Mouse (Mus musculus): ENCODE measurements around the gene Sbk3. TPM values are rescaled to one million over a fixed set of nuclear protein-coding genes. Genes with fewer than 3 reads are reported as not detected.

Gene Sbk3
- polyA plus RNA-seq, 1 experiment from 2014 or later: not detected

DNA sequence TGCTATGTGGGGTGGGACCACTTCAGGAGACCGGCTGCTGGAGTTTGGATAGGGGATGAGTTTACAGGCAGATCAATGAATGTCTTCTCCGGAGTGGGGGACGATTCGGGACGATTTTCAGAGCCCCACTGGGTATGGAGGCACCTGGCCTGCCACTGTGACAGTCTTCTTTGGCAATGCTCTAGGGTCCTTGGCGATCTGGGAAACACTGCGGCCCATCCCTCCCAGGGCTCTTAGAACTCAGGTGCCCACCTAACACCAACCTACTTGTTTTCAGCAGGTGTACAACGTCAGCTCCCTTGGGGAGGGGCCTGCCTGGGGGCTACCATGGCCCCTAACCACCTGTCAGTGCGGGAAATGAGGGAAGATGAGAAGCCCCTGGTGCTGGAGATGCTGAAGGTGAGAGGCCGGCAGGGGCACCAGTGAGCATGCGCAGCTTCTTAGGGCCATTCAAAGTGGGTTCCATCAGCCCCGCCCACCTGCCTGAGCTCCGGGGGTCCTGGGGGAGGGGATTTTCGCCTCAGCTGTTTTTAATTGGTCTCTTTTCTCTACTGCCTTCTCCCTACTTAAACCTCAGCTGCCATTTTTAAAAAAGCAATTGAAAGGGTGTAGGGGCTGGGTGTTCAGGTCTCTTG lies 47.9 kb downstream of the Sbk3 start:
- ATAC-seq (ENCODE audit: low FRiP score) (peak; percentile 59), DNase-seq (ENCODE audit: low spot score) (peak; percentile 91)
- Histone ChIP-seq H3K36me3 (ENCODE audit: control insufficient read depth, insufficient read depth, low read length) (0 out of 2 replicates have a peak, but pooled peaks cover 7% of the 10 kb centered on the region), H3K27ac (ENCODE audit: low read depth, low read length) (peak overlapping the region; percentile 93), H3K9me3 (ENCODE audit: control insufficient read depth, low read length) (no peaks in the 10 kb centered on the region), H3K9ac (ENCODE audit: low read depth, low read length) (peak overlapping the region; percentile 55), H3K27me3 (ENCODE audit: control insufficient read depth, insufficient read depth, low read length) (no peaks in the 10 kb centered on the region), H3K4me3 (ENCODE audit: low read depth, low read length) (peak overlapping the region; percentile 34), H3K4me2 (replicated peaks; ENCODE audit: low read depth, low read length) (peak overlapping the region; percentile 84), H3K4me1 (replicated peaks; ENCODE audit: control insufficient read depth, insufficient read depth, low read length) (peaks cover 29% of the 10 kb centered on the region)
- under 1% methylated on average over 14 of the region's 14 CpGs for WGBS

DNA sequence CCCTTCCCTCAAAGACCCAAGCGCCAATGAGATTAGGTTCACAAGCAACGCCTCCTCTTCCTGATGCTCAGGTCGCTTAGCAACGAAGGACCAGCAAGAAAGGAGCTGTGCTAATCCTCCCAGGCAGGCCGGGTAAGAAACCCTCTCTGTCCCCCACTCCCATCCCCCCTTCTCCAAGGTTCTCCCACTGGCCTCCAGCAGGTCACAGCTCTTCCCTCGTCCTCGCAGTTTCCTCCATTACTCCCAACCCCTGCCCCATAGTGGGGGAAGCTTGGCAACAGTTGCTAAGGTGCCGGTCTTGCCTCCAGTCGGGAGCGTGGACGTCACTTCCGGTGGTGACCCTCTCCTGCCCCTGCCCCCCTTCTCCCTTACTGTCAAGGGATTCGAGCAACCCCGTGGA lies 48.5 kb downstream of the Sbk3 start:
- Histone ChIP-seq H3K4me3 (ENCODE audit: low read depth, low read length) (peak overlapping the region; percentile 34), H3K9ac (ENCODE audit: low read depth, low read length) (peak overlapping the region; percentile 55), H3K9me3 (ENCODE audit: control insufficient read depth, low read length) (no peaks in the 10 kb centered on the region), H3K4me1 (replicated peaks; ENCODE audit: control insufficient read depth, insufficient read depth, low read length) (peaks cover 29% of the 10 kb centered on the region), H3K36me3 (ENCODE audit: control insufficient read depth, insufficient read depth, low read length) (0 out of 2 replicates have a peak, but pooled peaks cover 7% of the 10 kb centered on the region), H3K27ac (ENCODE audit: low read depth, low read length) (peak overlapping the region; percentile 93), H3K27me3 (ENCODE audit: control insufficient read depth, insufficient read depth, low read length) (no peaks in the 10 kb centered on the region), H3K4me2 (replicated peaks; ENCODE audit: low read depth, low read length) (peak overlapping the region; percentile 84)
- peak; percentile 79 for ATAC-seq (ENCODE audit: low FRiP score)
- WGBS: 0% methylated on average over 14 of the region's 14 CpGs
- DNase-seq (ENCODE audit: low spot score): peak; percentile 92

DNA sequence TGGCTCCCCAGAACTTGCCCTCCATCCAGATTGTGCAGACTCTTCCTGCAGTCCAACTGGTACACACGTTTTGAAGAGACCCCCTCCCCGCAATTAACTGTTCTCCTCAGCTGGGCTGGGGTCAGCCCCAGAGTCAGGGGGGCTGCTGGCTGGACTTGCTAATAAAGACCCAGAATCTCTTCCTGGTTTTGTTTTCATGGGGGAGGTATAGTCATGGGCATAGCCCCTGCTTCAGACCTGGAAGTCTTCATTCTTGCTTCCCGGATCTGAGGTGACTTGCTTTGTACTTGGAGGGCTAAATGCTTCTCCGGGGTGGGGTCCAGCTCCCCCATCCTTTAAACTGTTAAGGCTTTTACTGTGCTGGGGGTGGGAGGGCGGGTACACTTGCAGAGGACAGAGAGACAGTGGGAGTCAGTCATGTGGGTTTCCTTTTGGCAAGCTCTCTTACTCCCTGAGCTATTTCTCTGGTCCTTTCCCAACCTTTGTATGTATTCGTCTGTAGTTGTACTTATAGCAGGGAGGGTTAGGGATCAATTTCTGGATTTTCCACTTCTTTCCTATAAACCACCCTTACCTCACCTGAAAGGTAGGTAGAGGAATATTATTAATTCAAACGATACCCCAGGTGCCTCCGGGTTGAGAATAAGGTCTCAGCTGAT lies 49.0 kb downstream of the Sbk3 start, which contains the start of gene Nat14:
Gene Nat14 (plus strand): TSS at position 205 of the 659 bp plus-strand sequence.
- Histone ChIP-seq H3K4me3 (ENCODE audit: low read depth, low read length) (peak within 1 kb of the TSS; percentile 34), H3K9ac (ENCODE audit: low read depth, low read length) (peak within 1 kb of the TSS; percentile 55), H3K36me3 (ENCODE audit: control insufficient read depth, insufficient read depth, low read length) (0 out of 2 replicates have a peak, but pooled peaks cover 7% of the 10 kb centered on the region), H3K27ac (ENCODE audit: low read depth, low read length) (peak within 1 kb of the TSS; percentile 93), H3K4me2 (replicated peaks; ENCODE audit: low read depth, low read length) (peak within 1 kb of the TSS; percentile 84), H3K4me1 (replicated peaks; ENCODE audit: control insufficient read depth, insufficient read depth, low read length) (peaks cover 29% of the 10 kb centered on the region), H3K27me3 (ENCODE audit: control insufficient read depth, insufficient read depth, low read length) (no peaks in the 10 kb centered on the region), H3K9me3 (ENCODE audit: control insufficient read depth, low read length) (no peaks in the 10 kb centered on the region)
- WGBS: 38% methylated on average over 8 of the region's 8 CpGs
- DNase-seq (ENCODE audit: low spot score) (no peak), ATAC-seq (ENCODE audit: low FRiP score) (no peak)

DNA sequence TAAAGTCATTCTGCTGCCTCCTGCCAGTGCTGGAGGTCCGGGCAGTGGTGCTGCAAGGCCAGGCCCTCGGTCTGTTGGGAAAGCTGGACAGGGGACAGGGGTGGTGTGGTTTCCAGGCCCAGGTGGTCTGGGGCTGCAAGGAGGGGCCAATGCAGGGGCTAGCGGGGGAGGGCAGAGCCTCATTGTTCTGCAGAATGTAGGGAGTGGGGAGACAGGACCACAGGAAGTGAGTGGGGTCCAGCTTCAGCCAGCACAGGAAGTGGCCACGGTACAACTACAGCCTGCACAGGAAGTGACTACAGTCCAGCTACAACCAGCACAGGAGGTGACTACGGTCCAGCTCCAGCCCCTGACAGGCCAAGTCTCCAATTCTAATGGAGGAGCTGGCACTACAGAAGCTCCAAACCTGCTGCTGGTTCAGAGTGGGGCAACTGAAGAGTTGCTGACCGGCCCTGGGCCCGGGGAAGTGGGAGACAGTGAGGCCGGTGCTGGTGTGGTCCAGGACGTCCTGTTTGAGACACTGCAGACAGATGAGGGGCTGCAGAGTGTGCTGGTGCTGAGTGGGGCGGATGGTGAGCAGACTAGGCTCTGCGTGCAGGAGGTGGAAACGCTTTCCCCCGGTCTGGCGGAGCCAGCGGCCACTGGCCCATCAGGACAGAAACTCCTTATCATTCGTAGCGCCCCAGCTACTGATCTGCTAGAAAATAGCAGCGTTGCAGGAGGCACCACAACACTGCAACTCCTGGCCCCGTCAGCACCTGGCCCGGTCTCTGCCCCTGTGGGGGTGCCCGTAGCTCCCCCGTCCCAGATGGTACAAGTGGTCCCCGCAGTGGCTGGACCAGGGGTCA lies 49.8 kb downstream of the Sbk3 start:
- Histone ChIP-seq H3K4me1 (replicated peaks; ENCODE audit: control insufficient read depth, insufficient read depth, low read length) (peaks cover 33% of the 10 kb centered on the region), H3K27ac (ENCODE audit: low read depth, low read length) (peak overlapping the region; percentile 93), H3K4me3 (ENCODE audit: low read depth, low read length) (no peak overlapping the region), H3K36me3 (ENCODE audit: control insufficient read depth, insufficient read depth, low read length) (0 out of 2 replicates have a peak, but pooled peaks cover 7% of the 10 kb centered on the region), H3K9me3 (ENCODE audit: control insufficient read depth, low read length) (no peaks in the 10 kb centered on the region), H3K4me2 (replicated peaks; ENCODE audit: low read depth, low read length) (0 out of 2 replicates have a peak overlapping the region, but pooled peaks have one; percentile 3), H3K27me3 (ENCODE audit: control insufficient read depth, insufficient read depth, low read length) (no peaks in the 10 kb centered on the region), H3K9ac (ENCODE audit: low read depth, low read length) (no peak overlapping the region)
- WGBS: 62% methylated on average over 23 of the region's 23 CpGs
- DNase-seq (ENCODE audit: low spot score): no peak
- ATAC-seq (ENCODE audit: low FRiP score): no peak

DNA sequence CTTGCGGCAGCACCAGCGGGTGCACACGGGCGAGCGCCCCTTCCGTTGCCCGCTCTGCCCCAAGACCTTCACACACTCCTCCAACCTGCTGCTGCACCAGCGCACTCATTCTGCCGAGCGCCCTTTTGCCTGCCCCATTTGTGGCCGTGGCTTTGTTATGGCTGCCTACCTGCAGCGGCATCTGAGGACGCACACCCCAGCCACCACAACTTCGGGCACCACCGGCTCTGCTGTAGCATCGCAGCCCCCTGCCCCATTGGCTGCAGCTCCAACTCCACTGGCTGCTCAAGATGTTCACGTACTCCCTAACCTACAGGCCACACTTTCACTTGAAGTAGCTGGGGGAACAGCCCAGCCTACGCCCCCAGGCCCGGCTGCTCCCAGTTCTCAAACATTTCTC lies 50.5 kb downstream of the Sbk3 start:
- H3K9me3 ChIP-seq (ENCODE audit: control insufficient read depth, low read length): no peaks in the 10 kb centered on the region
- 92% methylated on average over 19 of the region's 19 CpGs for WGBS
- no peak overlapping the region for H3K9ac ChIP-seq (ENCODE audit: low read depth, low read length)
- DNase-seq (ENCODE audit: low spot score) (no peak), ATAC-seq (ENCODE audit: low FRiP score) (no peak)
- H3K27ac ChIP-seq (ENCODE audit: low read depth, low read length): no peak overlapping the region
- no peaks in the 10 kb centered on the region for H3K27me3 ChIP-seq (ENCODE audit: control insufficient read depth, insufficient read depth, low read length)
- peaks cover 27% of the 10 kb centered on the region for H3K4me1 ChIP-seq (replicated peaks; ENCODE audit: control insufficient read depth, insufficient read depth, low read length)
- H3K36me3 ChIP-seq (ENCODE audit: control insufficient read depth, insufficient read depth, low read length): 0 out of 2 replicates have a peak, but pooled peaks cover 7% of the 10 kb centered on the region
- no peak overlapping the region for H3K4me3 ChIP-seq (ENCODE audit: low read depth, low read length)
- no peak overlapping the region for H3K4me2 ChIP-seq (replicated peaks; ENCODE audit: low read depth, low read length)

DNA sequence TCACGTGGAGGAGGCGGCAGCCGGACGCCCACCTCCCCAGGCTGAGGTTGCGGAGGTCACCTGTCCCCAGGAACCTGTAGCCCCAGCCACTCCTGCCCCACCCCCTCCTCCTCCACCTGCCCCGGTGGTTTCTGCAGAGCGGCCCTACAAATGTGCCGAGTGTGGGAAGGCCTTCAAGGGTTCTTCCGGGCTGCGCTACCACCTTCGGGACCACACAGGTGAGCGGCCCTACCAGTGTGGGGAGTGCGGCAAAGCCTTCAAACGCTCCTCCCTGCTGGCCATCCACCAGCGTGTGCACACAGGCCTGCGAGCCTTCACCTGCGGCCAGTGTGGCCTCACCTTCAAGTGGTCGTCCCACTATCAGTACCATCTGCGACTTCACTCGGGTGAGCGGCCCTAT lies 51.0 kb downstream of the Sbk3 start:
- Histone ChIP-seq H3K4me1 (replicated peaks; ENCODE audit: control insufficient read depth, insufficient read depth, low read length) (peaks cover 22% of the 10 kb centered on the region), H3K36me3 (ENCODE audit: control insufficient read depth, insufficient read depth, low read length) (0 out of 2 replicates have a peak, but pooled peaks cover 7% of the 10 kb centered on the region)

DNA sequence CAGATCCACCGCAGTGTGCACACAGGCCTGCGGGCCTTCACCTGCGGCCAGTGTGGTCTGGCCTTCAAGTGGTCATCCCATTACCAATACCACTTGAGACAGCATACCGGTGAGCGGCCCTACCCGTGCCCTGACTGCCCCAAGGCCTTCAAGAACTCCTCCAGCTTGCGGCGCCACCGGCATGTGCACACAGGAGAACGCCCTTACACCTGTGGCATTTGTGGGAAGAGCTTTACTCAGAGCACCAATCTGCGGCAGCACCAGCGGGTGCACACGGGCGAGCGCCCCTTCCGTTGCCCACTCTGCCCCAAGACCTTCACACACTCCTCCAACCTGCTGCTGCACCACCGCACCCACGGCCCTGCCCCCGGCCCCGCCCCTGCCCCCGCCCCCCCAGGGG lies 51.9 kb downstream of the Sbk3 start:
- ATAC-seq (ENCODE audit: low FRiP score) (no peak), DNase-seq (ENCODE audit: low spot score) (no peak)
- no peak overlapping the region for H3K27ac ChIP-seq (ENCODE audit: low read depth, low read length)
- no peak overlapping the region for H3K4me3 ChIP-seq (ENCODE audit: low read depth, low read length)
- H3K36me3 ChIP-seq (ENCODE audit: control insufficient read depth, insufficient read depth, low read length): 0 out of 2 replicates have a peak, but pooled peaks cover 7% of the 10 kb centered on the region
- H3K9ac ChIP-seq (ENCODE audit: low read depth, low read length): no peak overlapping the region
- no peaks in the 10 kb centered on the region for H3K27me3 ChIP-seq (ENCODE audit: control insufficient read depth, insufficient read depth, low read length)
- no peaks in the 10 kb centered on the region for H3K9me3 ChIP-seq (ENCODE audit: control insufficient read depth, low read length)
- H3K4me1 ChIP-seq (replicated peaks; ENCODE audit: control insufficient read depth, insufficient read depth, low read length): peaks cover 20% of the 10 kb centered on the region
- H3K4me2 ChIP-seq (replicated peaks; ENCODE audit: low read depth, low read length): no peak overlapping the region
- WGBS: 86% methylated on average over 20 of the region's 21 CpGs

More for the DNA sequence above, 51.0 kb downstream of the Sbk3 start:
- Histone ChIP-seq H3K27ac (ENCODE audit: low read depth, low read length) (no peak overlapping the region), H3K27me3 (ENCODE audit: control insufficient read depth, insufficient read depth, low read length) (no peaks in the 10 kb centered on the region), H3K4me2 (replicated peaks; ENCODE audit: low read depth, low read length) (no peak overlapping the region), H3K9me3 (ENCODE audit: control insufficient read depth, low read length) (no peaks in the 10 kb centered on the region), H3K9ac (ENCODE audit: low read depth, low read length) (no peak overlapping the region), H3K4me3 (ENCODE audit: low read depth, low read length) (no peak overlapping the region)
- ATAC-seq (ENCODE audit: low FRiP score): no peak
- WGBS: 95% methylated on average over 19 of the region's 21 CpGs
- no peak for DNase-seq (ENCODE audit: low spot score)

DNA sequence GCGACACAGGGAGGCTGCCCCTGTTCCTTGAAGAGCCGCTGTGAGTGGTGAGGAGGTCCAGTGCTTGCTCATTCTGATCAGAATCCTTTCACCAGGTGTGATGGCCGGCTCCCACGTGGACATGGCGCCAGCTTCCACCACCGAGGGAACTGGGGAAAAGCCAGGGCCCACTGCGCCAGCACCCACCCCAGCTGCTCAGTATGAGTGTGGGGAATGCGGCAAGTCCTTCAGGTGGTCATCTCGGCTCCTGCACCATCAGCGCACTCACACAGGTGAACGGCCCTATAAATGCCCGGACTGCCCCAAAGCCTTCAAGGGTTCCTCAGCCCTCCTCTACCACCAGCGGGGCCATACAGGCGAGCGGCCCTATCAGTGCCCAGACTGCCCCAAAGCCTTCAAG lies 52.3 kb downstream of the Sbk3 start:
- H3K9ac ChIP-seq (ENCODE audit: low read depth, low read length): no peak overlapping the region
- H3K4me1 ChIP-seq (replicated peaks; ENCODE audit: control insufficient read depth, insufficient read depth, low read length): peaks cover 15% of the 10 kb centered on the region
- H3K27me3 ChIP-seq (ENCODE audit: control insufficient read depth, insufficient read depth, low read length): no peaks in the 10 kb centered on the region
- no peak overlapping the region for H3K4me3 ChIP-seq (ENCODE audit: low read depth, low read length)
- DNase-seq (ENCODE audit: low spot score): no peak
- ATAC-seq (ENCODE audit: low FRiP score): no peak
- no peak overlapping the region for H3K27ac ChIP-seq (ENCODE audit: low read depth, low read length)
- 91% methylated on average over 15 of the region's 15 CpGs for WGBS
- 0 out of 2 replicates have a peak, but pooled peaks cover 7% of the 10 kb centered on the region for H3K36me3 ChIP-seq (ENCODE audit: control insufficient read depth, insufficient read depth, low read length)
- no peak overlapping the region for H3K4me2 ChIP-seq (replicated peaks; ENCODE audit: low read depth, low read length)
- no peaks in the 10 kb centered on the region for H3K9me3 ChIP-seq (ENCODE audit: control insufficient read depth, low read length)

All from hindbrain, embryonic 11.5 days (tissue).